Mouse (Mus musculus): ENCODE results near the gene Akap5. TPM values are rescaled to one million over a fixed set of nuclear protein-coding genes. Genes with fewer than 3 reads are reported as not detected.

The Akap5 gene
- polyA plus RNA-seq (2012; rRNA removed), result 0.03 and 0.04 TPM in 2 replicates

DNA sequence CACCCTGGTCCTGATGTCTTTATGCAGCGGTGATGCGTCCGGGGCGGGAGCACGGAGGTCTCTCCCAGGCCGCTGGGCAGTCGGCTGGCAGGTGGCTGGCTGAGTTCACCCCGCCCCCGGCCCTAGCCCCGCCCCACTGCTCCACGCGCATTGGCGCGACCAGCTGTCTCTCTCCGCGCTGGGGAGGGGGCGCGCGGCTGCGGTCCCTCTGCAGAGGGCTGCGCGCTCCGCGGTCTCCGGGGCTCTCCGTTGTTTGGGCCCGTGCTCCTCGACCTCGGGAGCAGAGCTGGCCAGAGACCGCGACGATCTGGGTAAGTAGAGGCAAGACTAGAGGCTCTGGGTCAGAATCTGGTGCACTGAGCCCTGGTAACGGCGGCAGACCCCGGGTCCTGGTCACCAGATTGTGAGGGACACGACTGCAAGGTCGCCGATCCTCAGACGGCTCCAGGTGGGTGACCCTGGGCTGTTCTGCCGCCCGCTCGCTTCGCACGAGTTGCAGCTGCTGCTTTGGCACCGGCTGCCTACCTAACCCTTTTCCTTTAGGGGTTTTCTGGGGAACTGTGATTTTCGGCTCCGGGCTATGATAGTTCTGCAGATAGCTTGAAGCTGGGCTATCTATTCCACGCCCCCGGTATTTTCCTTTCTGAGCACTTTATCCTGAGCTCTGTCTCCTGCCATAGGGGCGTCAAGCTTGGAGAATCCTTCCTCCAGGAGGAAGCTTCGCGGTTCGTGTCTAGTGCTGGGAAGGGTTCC is at the start of gene Akap5:
Gene Akap5, plus strand, starts transcription at position 213 of the 753 bp plus-strand sequence.

DNA sequence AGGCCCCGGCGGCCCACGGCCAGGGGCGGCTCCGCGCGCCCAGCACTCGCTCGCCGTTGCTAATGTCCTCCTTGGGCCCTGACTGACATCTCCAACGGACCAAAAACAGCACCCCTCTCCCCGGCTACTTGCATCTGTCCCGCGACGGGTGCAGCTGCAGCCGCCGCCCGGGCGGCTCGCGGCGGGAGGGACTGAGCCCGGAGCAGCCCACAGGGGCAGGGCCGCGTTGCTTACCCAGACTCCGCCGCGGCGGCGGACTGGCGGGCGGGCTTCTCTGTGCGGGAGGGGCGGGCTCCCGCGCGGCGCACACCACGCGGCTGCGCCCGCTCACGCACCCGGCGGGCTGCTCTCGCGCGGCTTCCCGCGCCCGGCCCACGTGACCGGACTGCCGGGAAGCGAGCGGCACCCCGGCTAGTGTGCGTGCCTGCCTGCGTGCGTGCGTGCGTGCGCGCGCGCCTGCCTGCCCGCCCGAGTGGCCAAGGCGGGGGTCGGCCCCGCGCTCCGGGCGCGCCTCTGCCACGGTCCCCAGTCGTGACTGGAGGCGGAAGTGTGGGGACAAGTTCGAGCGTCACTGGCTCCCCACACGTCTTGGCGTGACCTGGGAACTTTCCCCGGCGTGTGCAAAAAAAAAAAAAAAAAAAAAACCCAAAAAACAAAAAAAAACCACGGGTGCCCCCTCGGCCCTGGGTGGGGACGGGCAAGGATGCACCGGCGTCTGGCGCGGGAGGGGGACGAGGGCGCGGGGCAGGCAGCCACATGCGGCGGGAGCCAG is 44.7 kb downstream of the Akap5 start, which contains the start of gene Zbtb25:
Gene Zbtb25, minus strand, starts transcription at position 397 of the 772 bp plus-strand sequence.

DNA sequence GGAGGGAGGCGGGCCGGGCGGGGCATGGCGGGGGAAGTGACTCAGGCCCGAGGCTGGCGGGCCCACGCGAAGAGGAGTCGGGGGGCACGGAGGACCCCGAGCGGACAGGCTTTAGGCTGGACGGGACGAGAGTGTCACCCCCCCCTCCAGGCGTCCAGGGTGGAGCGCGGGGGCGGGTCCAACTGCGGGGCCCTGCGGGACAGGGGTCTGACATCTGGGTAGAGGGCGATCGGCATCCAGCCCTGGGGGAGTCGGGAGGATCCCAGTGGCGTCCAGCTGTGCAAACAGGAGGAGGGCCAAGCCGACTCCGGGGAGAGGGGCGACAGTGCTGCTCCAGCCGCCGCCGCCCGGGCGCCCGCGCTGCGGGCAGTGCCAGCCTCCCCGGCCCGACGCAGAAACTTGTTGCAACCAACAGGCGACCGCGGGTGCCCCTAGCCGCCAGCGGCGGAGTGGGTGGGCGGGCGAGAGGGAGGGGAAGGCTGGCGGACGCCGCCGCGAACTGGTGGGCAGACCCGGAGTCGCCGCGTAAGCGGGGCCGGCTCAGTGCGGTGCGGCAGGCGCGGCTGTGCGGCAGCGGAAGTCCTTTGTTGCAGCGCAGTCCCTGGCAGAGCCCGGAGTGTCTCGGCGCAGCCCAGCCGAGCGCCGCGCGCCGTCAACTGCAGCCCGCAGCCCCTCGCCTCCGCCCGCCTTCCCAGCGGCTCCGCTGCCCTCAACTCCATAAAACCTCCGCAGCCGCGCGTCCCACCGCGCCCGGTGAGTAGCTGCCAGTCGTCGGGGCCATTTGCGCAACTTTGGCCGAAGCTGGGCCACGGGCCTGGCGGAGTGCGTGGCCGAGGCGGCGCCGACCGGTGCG is 45.5 kb downstream of the Akap5 start, which contains the start of gene Zbtb1:
Gene Zbtb1, plus strand, starts transcription at position 289 of the 853 bp plus-strand sequence.

Other genes starting within 250 kb of the Akap5 start
- not detected in 2 replicates for gene Esr2, start 147.6 kb upstream of the Akap5 start, polyA plus RNA-seq (2012; rRNA removed)
- not detected in 2 replicates for gene Tex21, start 78.1 kb upstream of the Akap5 start, polyA plus RNA-seq (2012; rRNA removed)
- 6.2 and 6.6 TPM in 2 replicates for gene Mthfd1, start 69.6 kb upstream of the Akap5 start, polyA plus RNA-seq (2012; rRNA removed)
- 1.4 and 2.0 TPM in 2 replicates for gene Zbtb25, start 44.7 kb downstream of the Akap5 start, polyA plus RNA-seq (2012; rRNA removed)
- gene Zbtb1, start 45.4 kb downstream of the Akap5 start, polyA plus RNA-seq (2012; rRNA removed), result 0.81 and 1.0 TPM in 2 replicates
- gene Hspa2, start 79.3 kb downstream of the Akap5 start, polyA plus RNA-seq (2012; rRNA removed), result 7.0 and 11.6 TPM in 2 replicates
- gene Ppp1r36, start 92.6 kb downstream of the Akap5 start, polyA plus RNA-seq (2012; rRNA removed), result 0.10 TPM in 1 of 2 replicates, not detected in the other
- gene Plekhg3, start 206.0 kb downstream of the Akap5 start, polyA plus RNA-seq (2012; rRNA removed), result 13.8 and 14.1 TPM in 2 replicates

Data from stomach, adult 2 months (tissue).